Comparison of ENCODE assay signal across 12 mouse cellular contexts in the genomic region with DNA sequence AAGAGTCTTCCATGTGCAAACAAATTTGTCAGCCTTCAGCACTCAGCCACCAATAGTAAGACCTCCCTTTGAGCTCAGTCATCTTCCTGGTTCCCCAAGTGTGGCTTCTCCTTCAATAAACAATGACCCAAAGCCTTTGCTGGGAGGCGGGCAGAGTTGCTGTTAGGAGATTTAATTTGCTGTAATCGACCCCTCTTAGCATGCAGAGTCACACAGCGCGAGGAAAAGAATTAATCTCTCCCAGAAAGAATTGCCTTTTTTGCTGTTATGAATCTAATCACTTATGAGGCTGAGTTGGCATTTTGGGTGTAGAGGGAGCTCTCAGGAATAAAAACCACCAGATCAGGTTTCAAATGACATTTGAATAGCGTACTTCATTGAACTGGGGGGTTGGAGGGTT.
A peak's percentile ranks its signal among the peaks of the same experiment; 100 is the strongest.
DNase-seq lines count a peak whose midpoint lies in the region; ATAC-seq lines count a peak whose summit lies in the region.
"Had no signal": no experiment of that assay in that cellular context is flagged by ENCODE, and none has a peak within 500 bp of the region (broad histone marks: within the 10 kb centered on the region; RNA-seq: fewer than 3 reads in every experiment).

No protein-coding gene starts in this region.

- H3K4me1 ChIP-seq in hindbrain, embryonic 10.5 days (replicated peaks), result peaks cover 26% of the 10 kb centered on the region
- peaks cover 37% of the 10 kb centered on the region for H3K4me1 ChIP-seq in midbrain, embryonic 12.5 days
- H3K4me1 ChIP-seq in intestine, embryonic 16.5 days (ENCODE audit: control insufficient read depth, insufficient read depth, low read length), result no peaks in the 10 kb centered on the region; the same call in 1 of the 2 replicates

- intact Hi-C loops in left cerebral cortex, postnatal 36 days (cut with DNase I), result no loop called here
- intact Hi-C loops in left cerebral cortex, postnatal 10 days (cut with DNase I), result no loop called here

- H3K4me3 ChIP-seq in hindbrain, embryonic 10.5 days, result no peak overlapping the region
- H3K4me3 ChIP-seq in midbrain, embryonic 12.5 days, result peak overlapping the region; percentile 11; the same call in 1 of the 2 replicates
- H3K4me3 ChIP-seq in intestine, embryonic 16.5 days (ENCODE audit: low read length), result no peak overlapping the region

- peak; percentile 34; the same call in 1 of the 2 replicates for ATAC-seq in midbrain, embryonic 12.5 days (ENCODE audit: low FRiP score, low read depth)
- no peak for ATAC-seq in intestine, embryonic 16.5 days
- ATAC-seq: liver, postnatal 0 days had no signal

- 58% methylated on average over 5 of the region's 5 CpGs for WGBS in hindbrain, embryonic 10.5 days
- 18% methylated on average over 5 of the region's 5 CpGs for whole genome bisulfite sequencing in midbrain, embryonic 12.5 days
- 37% methylated on average over 5 of the region's 5 CpGs for WGBS in intestine, embryonic 16.5 days

- H3K9ac ChIP-seq in midbrain, embryonic 12.5 days (replicated peaks), result no peak overlapping the region
- no peak overlapping the region for H3K9ac ChIP-seq in intestine, embryonic 16.5 days (ENCODE audit: low read depth, low read length)
- H3K9ac ChIP-seq: liver, postnatal 0 days had no signal

- peak; percentile 10 for DNase-seq in retina, postnatal 1 day
- no peak for DNase-seq in retina, embryonic 14.5 days (ENCODE audit: low spot score)
- no peak for DNase-seq in hindbrain, embryonic 10.5 days (ENCODE audit: low spot score)
- DNase-seq in left cerebral cortex, postnatal 36 days (ENCODE audit: low spot score in 2 of 2), result no peak
- no peak for DNase-seq in left cerebral cortex, postnatal 10 days (ENCODE audit: extremely low spot score in 1 of 2, low spot score in 2 of 2)
- DNase-seq: cerebellum, adult 2 months; gastrocnemius, postnatal 36 days; kidney, adult 9 months; liver, postnatal 0 days; thymus, postnatal 36 days had no signal

- H3K4me2 ChIP-seq in midbrain, embryonic 12.5 days (replicated peaks), result peak overlapping the region; percentile 46
- H3K4me2 ChIP-seq in intestine, embryonic 16.5 days (ENCODE audit: low read depth, low read length), result no peak overlapping the region

- no peaks in the 10 kb centered on the region for H3K9me3 ChIP-seq in hindbrain, embryonic 10.5 days
- no peaks in the 10 kb centered on the region for H3K9me3 ChIP-seq in midbrain, embryonic 12.5 days
- no peaks in the 10 kb centered on the region for H3K9me3 ChIP-seq in intestine, embryonic 16.5 days (ENCODE audit: control insufficient read depth, low read length)

- no peaks in the 10 kb centered on the region for H3K27me3 ChIP-seq in hindbrain, embryonic 10.5 days (ENCODE audit: insufficient read depth, poor library complexity, severe bottlenecking)
- no peaks in the 10 kb centered on the region for H3K27me3 ChIP-seq in midbrain, embryonic 12.5 days
- no peaks in the 10 kb centered on the region for H3K27me3 ChIP-seq in intestine, embryonic 16.5 days (replicated peaks; ENCODE audit: control insufficient read depth, insufficient read depth, low read length)

- no peaks in the 10 kb centered on the region for H3K36me3 ChIP-seq in hindbrain, embryonic 10.5 days
- H3K36me3 ChIP-seq in midbrain, embryonic 12.5 days, result no peaks in the 10 kb centered on the region
- H3K36me3 ChIP-seq in intestine, embryonic 16.5 days (ENCODE audit: control insufficient read depth, insufficient read depth, low read length), result no peaks in the 10 kb centered on the region

- 0 out of 2 replicates have a peak overlapping the region, but pooled peaks have one; percentile 1 for H3K27ac ChIP-seq in hindbrain, embryonic 10.5 days
- peak overlapping the region; percentile 66 for H3K27ac ChIP-seq in midbrain, embryonic 12.5 days (replicated peaks)
- H3K27ac ChIP-seq in intestine, embryonic 16.5 days (ENCODE audit: low read length), result no peak overlapping the region
